Mouse (Mus musculus) right cerebral cortex, adult 2 months (tissue): Measurements from ENCODE around the gene Lyz1.
"Not testable (repeated sequence)": the region's sequence is repeated elsewhere in the genome, so short reads cannot be mapped to it uniquely, and the experiment has no call there.

Experiments
- DNase-seq, 2 experiments: peaks; one replicate each; pipeline ENCODE4 v3.0.0; 2021 to 2022; ENCODE audit warnings: low spot score in 2 of 2

The Lyz1 gene

DNA sequence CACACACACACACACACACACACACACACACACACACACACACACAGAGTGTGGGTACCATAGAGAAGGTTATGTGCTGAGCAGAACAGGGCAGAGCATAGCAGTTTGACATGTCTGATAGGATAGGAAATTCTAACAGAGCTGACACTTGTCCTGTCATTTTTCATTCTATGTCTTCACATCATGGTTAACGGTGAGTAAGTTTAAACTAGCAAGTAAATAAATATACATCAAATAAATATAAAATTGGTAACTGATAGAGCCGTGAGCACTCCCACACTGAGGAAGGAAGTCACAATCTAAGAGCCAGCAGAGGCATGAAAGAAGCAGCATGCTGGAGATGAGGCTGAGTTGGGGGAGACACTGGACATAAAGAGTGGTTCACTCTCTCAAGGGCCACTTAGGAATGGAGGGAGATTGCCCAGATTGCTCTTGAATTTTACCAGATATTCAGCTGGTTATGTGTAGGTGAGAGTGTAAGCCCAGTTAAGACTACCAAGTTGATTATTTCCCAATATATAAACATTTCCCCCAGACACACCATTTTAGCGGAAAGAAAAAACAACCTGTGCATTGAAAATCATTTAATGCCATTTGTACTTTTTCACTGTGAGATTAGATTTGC lies 5.3 kb downstream of the Lyz1 start:
- DNase-seq = no peak

DNA sequence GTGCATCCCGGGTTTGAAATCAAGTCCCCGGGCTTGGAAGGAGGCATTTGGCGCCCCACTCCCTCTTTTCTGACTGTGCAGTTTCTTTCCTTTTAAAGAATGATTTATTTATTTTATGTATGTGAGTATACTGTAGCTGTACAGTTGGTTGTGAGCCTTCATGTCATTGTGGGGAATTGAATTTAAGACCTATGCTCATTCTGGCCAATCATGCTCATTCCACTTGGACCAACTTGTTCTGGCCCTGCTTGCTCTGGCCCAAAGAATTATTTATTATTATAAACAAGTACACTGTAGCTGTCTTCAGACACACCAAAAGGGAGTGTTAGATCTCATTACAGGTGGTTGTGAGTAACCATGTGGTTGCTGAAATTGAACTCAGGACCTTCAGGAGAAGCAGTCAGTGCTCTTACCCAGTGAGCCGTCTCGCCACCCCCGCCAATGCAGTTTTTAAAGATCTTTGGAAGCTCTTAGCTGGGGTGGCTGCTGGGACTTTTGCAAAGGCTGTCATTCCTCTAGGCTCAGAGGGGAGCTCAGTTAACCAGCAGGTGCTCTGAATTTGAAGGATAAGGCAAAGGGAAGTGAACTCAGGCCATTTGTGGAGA lies 6.2 kb downstream of the Lyz1 start:
- DNase-seq = no peak

DNA sequence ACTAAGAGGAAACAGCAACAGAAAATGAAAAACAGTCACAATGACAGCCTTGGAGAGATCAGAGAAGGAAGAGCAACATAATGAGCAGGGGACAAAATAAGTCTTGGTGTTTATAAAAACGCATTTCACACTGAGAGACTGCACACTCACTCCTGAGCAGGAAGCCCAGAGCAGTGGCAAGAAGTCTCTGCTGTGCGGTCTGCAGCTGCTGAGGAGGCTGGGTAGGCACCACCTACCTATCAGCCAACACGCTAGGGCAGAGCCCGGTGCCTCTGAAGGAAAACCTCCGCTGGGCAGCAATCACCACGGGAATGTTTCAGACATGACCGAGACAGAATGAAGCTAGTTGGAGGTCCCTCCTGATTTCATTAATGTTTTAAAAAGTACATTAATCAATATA lies 7.1 kb downstream of the Lyz1 start:
- not testable (repeated sequence) for DNase-seq

DNA sequence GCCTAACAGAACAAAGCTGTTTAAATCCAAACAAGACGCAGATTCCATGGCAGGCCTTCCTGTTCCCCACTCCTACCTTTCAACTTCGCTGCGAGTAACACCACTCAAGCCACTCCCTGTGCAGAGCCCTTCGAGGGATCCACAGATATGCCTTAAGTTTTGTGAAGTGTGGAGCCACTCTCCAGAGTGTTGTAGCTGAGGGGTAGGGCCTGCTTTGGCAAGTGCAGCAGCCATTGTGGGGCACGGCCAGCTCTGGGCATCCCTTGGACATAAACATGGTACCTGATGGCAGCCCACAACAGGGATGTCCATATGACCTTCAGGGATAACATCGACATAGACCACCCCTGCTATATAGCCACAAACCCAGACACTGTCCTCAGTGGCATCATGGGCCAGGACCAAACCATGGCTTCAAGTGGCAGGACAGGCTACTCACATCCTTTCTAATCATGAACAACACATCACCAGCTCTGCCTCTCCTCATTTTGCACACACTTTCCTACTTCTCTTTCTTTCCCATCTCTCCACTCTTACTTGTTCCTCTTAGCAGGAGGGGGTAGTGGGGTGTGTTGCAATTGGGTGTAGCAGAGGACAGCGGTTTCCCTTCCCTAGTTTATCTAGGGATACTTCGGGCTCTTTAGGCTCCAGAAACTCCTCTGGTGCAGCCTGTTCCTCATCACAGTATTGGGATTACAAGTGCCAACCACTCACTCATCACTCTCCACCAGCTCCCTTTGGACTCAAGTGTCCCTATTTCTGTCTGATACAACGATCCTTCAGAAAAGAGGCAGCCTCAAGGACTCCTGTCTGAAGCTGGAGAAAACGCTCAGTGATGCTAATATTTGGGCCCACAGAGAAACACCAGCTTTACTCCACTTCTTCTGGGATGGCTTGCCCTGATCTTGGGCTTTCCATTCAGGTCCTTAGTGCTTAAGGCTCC lies 7.8 kb downstream of the Lyz1 start:
- DNase-seq = no peak

DNA sequence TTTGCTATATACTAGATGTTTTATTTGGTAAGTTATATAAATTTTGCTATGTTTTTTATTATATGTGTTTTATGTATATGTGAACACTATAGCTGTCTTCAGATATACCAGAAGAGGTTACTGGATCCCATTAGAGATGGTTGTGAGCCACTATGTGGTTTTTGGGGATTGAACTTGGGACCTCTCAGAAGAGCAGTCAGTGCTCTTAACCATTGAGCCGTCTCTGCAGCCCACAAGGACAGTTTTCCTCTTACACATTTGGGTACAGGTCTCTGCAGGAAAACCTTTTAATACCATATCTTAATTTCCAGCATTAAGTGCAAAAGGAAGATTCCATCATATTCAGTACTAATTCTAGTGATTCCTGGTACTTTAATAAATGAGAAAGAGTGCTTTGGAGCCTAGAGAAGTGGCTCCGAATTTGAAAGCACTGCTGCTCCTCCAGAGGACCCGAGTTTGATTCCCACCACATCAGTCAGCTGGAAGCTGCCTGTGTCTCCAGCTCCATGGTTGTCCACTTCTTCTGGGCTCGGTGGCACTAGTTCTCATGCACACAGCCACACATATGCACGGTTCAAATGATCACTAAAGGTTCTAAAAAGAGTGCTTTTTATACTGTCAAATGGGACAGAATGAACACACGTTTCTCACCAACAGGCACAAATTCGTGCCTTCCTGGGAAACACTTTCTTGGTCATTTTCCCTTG lies 8.6 kb downstream of the Lyz1 start:
- no peak for DNase-seq

DNA sequence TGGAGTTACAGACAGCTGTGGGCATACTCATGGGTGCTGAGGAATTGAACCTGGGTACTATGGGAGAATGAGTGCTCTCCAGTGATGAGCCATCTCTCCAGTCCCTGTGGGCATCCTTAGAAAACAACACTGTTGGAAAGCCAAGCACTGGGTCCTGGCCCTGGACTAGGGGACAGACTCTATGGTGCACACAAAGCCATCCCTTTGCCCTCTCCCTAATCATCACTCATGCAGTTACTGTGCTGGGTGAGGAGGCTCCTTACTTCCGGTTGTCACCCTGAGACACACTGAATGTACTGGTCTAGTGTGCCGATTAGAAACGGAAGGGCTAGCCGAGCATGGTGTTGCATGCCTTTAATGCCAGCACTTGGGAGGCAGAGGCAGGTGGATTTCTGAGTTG lies 9.5 kb downstream of the Lyz1 start:
- DNase-seq = not testable (repeated sequence)

DNA sequence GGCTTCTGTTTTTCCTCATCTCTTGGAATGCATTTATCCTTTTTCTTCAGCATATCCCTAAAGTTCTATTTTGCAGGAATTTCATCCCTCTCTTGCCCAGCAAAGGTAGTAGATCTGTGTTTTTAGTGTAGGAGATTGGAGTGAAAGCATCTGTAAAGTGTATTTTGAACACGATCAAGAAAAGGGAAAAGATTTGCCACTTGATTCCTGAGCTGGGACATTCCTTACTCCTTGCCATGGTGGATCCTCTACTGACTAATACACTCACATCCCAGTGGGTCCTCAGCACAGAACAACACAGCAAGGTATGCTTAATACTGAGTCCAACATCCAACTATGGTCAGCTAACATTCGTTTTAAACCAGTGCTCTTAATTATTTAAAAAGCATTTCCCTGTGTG lies 10.1 kb downstream of the Lyz1 start:
- no peak for DNase-seq

DNA sequence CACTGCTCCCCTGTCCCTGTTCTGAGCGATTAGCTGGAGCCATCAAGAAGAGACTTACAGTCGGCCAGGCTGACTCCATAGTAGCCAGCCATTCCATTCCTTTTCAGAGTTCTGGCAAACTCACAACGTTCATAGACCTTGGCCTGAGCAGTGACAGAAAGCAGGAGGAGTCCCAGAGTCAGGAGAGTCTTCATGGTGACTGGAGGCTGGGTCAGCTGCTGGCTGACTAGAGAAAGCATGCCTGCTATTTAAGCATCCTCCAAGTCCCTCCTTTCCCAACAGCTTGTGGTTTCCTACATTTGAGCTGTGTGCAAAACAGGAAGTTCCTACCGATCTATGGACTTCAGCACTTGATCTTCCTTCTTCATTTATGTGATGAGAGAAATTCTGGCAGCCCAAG lies 10.6 kb downstream of the Lyz1 start, which contains the start of gene Lyz2:
Gene Lyz2 (minus strand): TSS at position 273 of the 400 bp plus-strand sequence.
- DNase-seq = no peak

DNA sequence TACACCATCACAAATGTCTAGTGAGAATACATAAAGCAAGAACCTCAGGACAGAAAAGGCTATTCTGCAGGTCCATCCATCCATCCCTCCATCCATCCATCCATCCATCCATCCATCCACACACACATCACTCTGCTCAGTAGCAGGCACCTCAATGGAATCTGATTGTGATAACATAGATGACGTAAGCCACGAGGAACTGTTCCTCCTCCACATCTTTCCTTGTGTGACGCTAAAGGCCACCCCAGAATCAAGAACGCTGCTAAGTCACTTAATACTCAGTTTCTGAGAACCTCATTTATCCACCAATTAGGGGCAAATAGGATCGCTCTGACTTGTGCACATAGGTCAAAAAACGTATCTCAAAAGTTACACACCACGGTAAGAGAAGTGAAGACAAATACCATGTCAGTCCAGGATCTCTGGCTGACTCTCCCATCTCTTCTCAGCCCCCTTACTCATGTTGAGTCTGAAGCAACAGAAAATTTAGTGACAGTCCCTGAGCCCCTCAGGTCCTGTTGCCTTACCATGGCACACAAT lies 11.2 kb downstream of the Lyz1 start:
- no peak for DNase-seq

DNA sequence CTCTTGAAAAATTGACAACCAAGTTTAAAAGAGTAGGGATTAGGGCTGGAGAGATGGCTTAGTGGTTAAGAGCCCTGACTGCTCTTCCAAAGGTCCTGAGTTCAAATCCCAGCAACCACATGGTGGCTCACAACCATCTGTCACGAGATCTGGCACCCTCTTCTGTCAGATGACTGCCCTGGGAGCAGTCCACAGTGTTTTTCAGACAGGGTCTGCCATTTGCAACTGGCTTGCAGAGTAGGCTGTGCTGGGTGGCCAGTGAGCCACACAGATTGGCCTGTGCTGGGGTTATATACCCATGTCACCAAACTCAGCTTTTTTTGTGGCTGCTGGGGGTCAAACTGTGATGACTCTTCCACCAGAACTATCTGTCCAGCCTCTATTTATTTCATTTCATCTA lies 12.7 kb downstream of the Lyz1 start:
- DNase-seq = no peak

DNA sequence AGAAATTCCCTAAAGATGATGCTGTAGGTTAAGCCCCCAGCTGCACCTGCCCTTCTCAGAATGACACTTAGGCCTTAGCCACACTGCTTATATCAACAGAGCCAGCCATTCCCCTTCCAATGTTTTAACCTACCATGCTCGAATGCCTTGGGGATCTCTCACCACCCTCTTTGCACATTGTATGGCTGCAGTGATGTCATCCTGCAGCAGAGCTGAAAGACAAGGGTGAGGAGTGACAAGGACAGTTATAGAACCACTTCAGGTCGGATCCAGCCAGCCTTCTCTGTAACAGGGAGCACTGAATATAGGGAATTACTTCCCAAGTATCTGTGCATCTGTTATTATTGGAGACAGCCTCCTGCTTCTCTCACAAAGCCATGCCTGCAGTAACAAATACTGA lies 14.2 kb downstream of the Lyz1 start:
- peak in 1 of 2 experiments; percentile 5 for DNase-seq

DNA sequence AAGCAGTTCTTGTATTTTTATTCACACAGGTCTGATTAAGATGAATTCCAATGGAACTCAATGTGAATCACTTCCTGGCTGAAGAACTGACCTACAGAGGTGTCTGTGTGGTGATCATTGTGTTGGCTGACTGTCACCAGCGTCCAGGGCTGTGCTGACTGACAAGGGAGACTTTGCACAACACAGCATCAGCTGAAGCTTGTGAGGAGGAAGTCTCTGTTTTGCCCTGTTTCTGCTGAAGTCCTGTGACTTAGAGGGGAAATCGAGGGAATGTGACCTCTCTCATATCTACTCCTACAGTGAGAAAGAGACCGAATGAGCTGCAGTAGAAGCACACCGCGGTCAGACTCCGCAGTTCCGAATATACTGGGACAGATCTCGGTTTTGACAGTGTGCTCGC lies 14.9 kb downstream of the Lyz1 start:
- peak in 1 of 2 experiments; percentile 4 for DNase-seq

DNA sequence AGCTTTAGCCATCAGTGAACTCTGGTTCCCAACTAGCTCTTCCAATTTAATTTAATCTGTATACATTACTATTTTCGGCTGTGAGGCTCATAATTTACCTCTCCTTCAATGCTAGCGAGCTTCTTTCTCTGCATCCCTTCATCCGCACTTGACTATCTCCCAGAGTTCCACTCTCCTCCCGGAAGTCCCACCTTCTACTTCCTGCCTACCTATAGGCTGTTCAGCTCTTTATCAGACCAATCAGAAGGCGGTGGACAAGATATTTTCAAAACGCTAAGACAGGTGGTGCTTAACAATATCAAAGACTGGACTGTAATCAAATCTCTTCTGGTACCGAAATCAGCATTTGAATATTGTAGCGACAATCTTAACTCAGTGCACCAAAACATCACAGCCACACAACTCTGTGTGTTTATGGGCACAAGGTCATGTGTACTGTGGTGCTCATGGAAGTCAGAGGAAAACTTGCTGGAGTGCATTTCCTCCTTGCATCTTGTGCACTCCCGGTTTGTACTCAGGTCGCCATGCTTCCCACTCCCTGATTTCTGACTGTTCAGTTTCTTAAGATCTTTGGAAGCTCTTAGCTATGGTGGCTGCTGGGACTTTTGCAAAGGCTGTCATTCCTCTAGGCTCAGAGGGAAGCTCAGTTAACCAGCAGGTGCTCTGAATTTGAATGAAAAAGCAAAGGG lies 16.8 kb downstream of the Lyz1 start:
- DNase-seq = no peak

DNA sequence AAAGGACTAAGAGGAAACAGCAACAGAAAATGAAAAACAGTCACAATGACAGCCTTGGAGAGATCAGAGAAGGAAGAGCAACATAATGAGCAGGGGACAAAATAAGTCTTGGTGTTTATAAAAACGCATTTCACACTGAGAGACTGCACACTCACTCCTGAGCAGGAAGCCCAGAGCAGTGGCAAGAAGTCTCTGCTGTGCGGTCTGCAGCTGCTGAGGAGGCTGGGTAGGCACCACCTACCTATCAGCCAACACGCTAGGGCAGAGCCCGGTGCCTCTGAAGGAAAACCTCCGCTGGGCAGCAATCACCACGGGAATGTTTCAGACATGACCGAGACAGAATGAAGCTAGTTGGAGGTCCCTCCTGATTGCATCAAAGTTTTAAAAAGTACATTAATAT lies 18.0 kb downstream of the Lyz1 start:
- not testable (repeated sequence) for DNase-seq

DNA sequence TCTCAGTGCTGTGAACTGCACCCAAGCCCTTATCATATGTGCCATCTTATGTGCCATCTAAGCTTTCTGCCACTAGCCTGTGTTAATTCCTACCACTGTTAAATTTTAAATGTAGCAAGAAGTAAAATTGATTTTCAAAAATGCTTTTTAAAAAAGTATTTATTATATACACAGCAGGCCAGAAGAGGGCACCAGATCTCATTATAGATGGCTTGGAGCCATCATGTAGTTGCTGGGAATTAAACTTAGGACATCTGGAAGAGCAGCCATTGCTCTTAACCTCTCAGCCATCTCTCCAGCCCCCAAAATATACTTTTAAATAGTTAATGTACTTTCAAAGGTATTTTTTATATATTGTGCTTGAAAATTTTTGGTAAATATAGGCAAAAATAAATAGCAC lies 20.6 kb downstream of the Lyz1 start:
- DNase-seq = no peak

DNA sequence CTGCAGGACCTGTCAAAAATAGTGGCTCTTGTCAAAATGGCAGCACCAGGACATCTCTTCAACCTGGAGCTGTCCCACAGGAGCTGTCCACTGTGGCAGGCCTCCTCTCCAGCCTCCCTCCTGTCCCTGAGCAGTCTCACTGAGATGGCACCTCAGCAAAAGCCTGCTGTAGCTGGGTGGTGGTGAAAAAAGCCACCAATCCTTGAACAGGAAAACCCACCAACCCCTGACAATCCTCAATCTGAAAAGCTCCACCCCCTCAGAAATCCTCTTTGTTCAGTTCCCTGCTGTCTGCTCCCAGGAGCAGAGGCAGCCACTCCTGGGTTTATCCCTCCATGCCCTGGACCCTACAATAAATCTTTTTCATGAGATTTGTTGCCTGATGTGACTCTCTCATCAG lies 32.8 kb downstream of the Lyz1 start:
- DNase-seq = no peak

DNA sequence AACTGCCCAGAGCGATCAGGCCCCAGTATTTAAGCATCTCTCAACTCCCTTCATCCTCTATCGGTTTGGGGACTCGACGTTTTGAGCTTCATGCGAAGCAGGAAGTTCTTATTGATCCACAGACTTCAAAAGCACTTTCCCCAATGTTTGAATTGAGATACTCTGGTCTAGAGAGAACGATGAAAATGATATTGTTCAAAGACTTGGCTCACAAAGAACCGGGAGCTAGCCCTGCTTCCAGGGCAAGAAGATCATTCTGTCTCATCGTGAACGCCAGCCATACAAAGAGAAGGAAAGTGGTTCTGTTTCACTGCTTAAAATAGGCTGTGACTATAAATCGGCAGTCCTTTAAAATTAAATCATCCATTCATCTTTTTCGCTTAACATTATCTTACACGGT lies 54.1 kb downstream of the Lyz1 start, which contains the start of gene 9530003J23Rik:
Gene 9530003J23Rik (minus strand): TSS at position 101 of the 400 bp plus-strand sequence.
- DNase-seq = no peak
